Mouse (Mus musculus): ENCODE results near the gene Rph3al. TPM values are rescaled to one million over a fixed set of nuclear protein-coding genes. Genes with fewer than 3 reads are reported as not detected.
A peak's percentile ranks its signal among the peaks of the same experiment; 100 is the strongest.

Gene Rph3al
- polyA plus RNA-seq, 1 experiment from 2014 or later, result 1.1 TPM

GRCm38 (mm10) chr11:75919139-75919538, 19.1 kb downstream of the Rph3al start:
- ATAC-seq (ENCODE audit: low FRiP score), result no peak
- peak; percentile 59 for DNase-seq (ENCODE audit: low spot score, missing footprints)
- no peaks in the 10 kb centered on the region for H3K9me3 ChIP-seq (ENCODE audit: control insufficient read depth, low read length)
- whole genome bisulfite sequencing, result 92% methylated on average over 6 of the region's 6 CpGs
- no peaks in the 10 kb centered on the region for H3K36me3 ChIP-seq (ENCODE audit: control insufficient read depth, insufficient read depth, low read length)
- H3K27ac ChIP-seq (ENCODE audit: low read depth, low read length), result no peak overlapping the region
- H3K27me3 ChIP-seq (ENCODE audit: control insufficient read depth, insufficient read depth, low read length), result no peaks in the 10 kb centered on the region
- no peak overlapping the region for H3K4me2 ChIP-seq
- H3K4me3 ChIP-seq (ENCODE audit: low read depth, low read length), result no peak overlapping the region
- no peak overlapping the region for H3K9ac ChIP-seq (ENCODE audit: low read length)
- no peaks in the 10 kb centered on the region for H3K4me1 ChIP-seq (ENCODE audit: control insufficient read depth, insufficient read depth, low read length)

GRCm38 (mm10) chr11:75917340-75917739, 20.9 kb downstream of the Rph3al start:
- no peak overlapping the region for H3K4me2 ChIP-seq
- H3K9me3 ChIP-seq (ENCODE audit: control insufficient read depth, low read length), result no peaks in the 10 kb centered on the region
- no peak overlapping the region for H3K27ac ChIP-seq (ENCODE audit: low read depth, low read length)
- no peak overlapping the region for H3K9ac ChIP-seq (ENCODE audit: low read length)
- WGBS, result 87% methylated on average over 3 of the region's 3 CpGs
- H3K36me3 ChIP-seq (ENCODE audit: control insufficient read depth, insufficient read depth, low read length), result no peaks in the 10 kb centered on the region
- ATAC-seq (ENCODE audit: low FRiP score), result no peak
- no peak for DNase-seq (ENCODE audit: low spot score, missing footprints)
- no peaks in the 10 kb centered on the region for H3K4me1 ChIP-seq (ENCODE audit: control insufficient read depth, insufficient read depth, low read length)
- no peak overlapping the region for H3K4me3 ChIP-seq (ENCODE audit: low read depth, low read length)
- no peaks in the 10 kb centered on the region for H3K27me3 ChIP-seq (ENCODE audit: control insufficient read depth, insufficient read depth, low read length)

- ATAC-seq (ENCODE audit: low FRiP score), result no peak
- Histone ChIP-seq H3K27me3 (ENCODE audit: control insufficient read depth, insufficient read depth, low read length) (no peaks in the 10 kb centered on the region), H3K9me3 (ENCODE audit: control insufficient read depth, low read length) (no peaks in the 10 kb centered on the region), H3K27ac (ENCODE audit: low read depth, low read length) (no peak overlapping the region), H3K36me3 (ENCODE audit: control insufficient read depth, insufficient read depth, low read length) (no peaks in the 10 kb centered on the region), H3K4me3 (ENCODE audit: low read depth, low read length) (no peak overlapping the region), H3K9ac (ENCODE audit: low read length) (no peak overlapping the region), H3K4me2 (no peak overlapping the region), H3K4me1 (ENCODE audit: control insufficient read depth, insufficient read depth, low read length) (no peaks in the 10 kb centered on the region)
- peak; percentile 79 for DNase-seq (ENCODE audit: low spot score, missing footprints)
- 69% methylated on average over 3 of the region's 3 CpGs for WGBS
Observed at GRCm38 (mm10) chr11:75913953-75914352, 24.3 kb downstream of the Rph3al start.

GRCm38 (mm10) chr11:75912944-75913657, 25.1 kb downstream of the Rph3al start:
- 55% methylated on average over 10 of the region's 10 CpGs for WGBS

GRCm38 (mm10) chr11:75911962-75912361, 26.3 kb downstream of the Rph3al start:
- no peaks in the 10 kb centered on the region for H3K36me3 ChIP-seq (ENCODE audit: control insufficient read depth, insufficient read depth, low read length)
- no peak overlapping the region for H3K9ac ChIP-seq (ENCODE audit: low read length)
- ATAC-seq (ENCODE audit: low FRiP score), result no peak
- DNase-seq (ENCODE audit: low spot score, missing footprints), result peak; percentile 59
- 86% methylated on average over 1 of the region's 1 CpGs for WGBS
- no peaks in the 10 kb centered on the region for H3K4me1 ChIP-seq (ENCODE audit: control insufficient read depth, insufficient read depth, low read length)
- H3K9me3 ChIP-seq (ENCODE audit: control insufficient read depth, low read length), result no peaks in the 10 kb centered on the region
- H3K4me3 ChIP-seq (ENCODE audit: low read depth, low read length), result no peak overlapping the region
- no peak overlapping the region for H3K4me2 ChIP-seq
- H3K27ac ChIP-seq (ENCODE audit: low read depth, low read length), result no peak overlapping the region
- H3K27me3 ChIP-seq (ENCODE audit: control insufficient read depth, insufficient read depth, low read length), result no peaks in the 10 kb centered on the region

More at GRCm38 (mm10) chr11:75912944-75913657, 25.1 kb downstream of the Rph3al start:
- no peaks in the 10 kb centered on the region for H3K4me1 ChIP-seq (ENCODE audit: control insufficient read depth, insufficient read depth, low read length)
- H3K27me3 ChIP-seq (ENCODE audit: control insufficient read depth, insufficient read depth, low read length), result no peaks in the 10 kb centered on the region
- no peak overlapping the region for H3K27ac ChIP-seq (ENCODE audit: low read depth, low read length)
- H3K36me3 ChIP-seq (ENCODE audit: control insufficient read depth, insufficient read depth, low read length), result no peaks in the 10 kb centered on the region
- no peak overlapping the region for H3K4me2 ChIP-seq
- H3K9me3 ChIP-seq (ENCODE audit: control insufficient read depth, low read length), result no peaks in the 10 kb centered on the region
- no peak overlapping the region for H3K4me3 ChIP-seq (ENCODE audit: low read depth, low read length)
- no peak for ATAC-seq (ENCODE audit: low FRiP score)
- peak; percentile 95 for DNase-seq (ENCODE audit: low spot score, missing footprints)
- no peak overlapping the region for H3K9ac ChIP-seq (ENCODE audit: low read length)

GRCm38 (mm10) chr11:75909702-75910429, 28.4 kb downstream of the Rph3al start:
- H3K36me3 ChIP-seq (ENCODE audit: control insufficient read depth, insufficient read depth, low read length), result no peaks in the 10 kb centered on the region
- H3K9me3 ChIP-seq (ENCODE audit: control insufficient read depth, low read length), result no peaks in the 10 kb centered on the region
- no peak overlapping the region for H3K4me2 ChIP-seq
- H3K9ac ChIP-seq (ENCODE audit: low read length), result no peak overlapping the region
- H3K27me3 ChIP-seq (ENCODE audit: control insufficient read depth, insufficient read depth, low read length), result no peaks in the 10 kb centered on the region
- ATAC-seq (ENCODE audit: low FRiP score), result no peak
- H3K4me1 ChIP-seq (ENCODE audit: control insufficient read depth, insufficient read depth, low read length), result peaks cover 2% of the 10 kb centered on the region
- peak; percentile 49 for DNase-seq (ENCODE audit: low spot score, missing footprints)
- WGBS, result 83% methylated on average over 9 of the region's 9 CpGs
- no peak overlapping the region for H3K27ac ChIP-seq (ENCODE audit: low read depth, low read length)
- H3K4me3 ChIP-seq (ENCODE audit: low read depth, low read length), result no peak overlapping the region

- Histone ChIP-seq H3K9me3 (ENCODE audit: control insufficient read depth, low read length) (no peaks in the 10 kb centered on the region), H3K4me2 (no peak overlapping the region), H3K27ac (ENCODE audit: low read depth, low read length) (no peak overlapping the region), H3K4me1 (ENCODE audit: control insufficient read depth, insufficient read depth, low read length) (peaks cover 10% of the 10 kb centered on the region), H3K36me3 (ENCODE audit: control insufficient read depth, insufficient read depth, low read length) (no peaks in the 10 kb centered on the region), H3K27me3 (ENCODE audit: control insufficient read depth, insufficient read depth, low read length) (no peaks in the 10 kb centered on the region), H3K9ac (ENCODE audit: low read length) (no peak overlapping the region), H3K4me3 (ENCODE audit: low read depth, low read length) (no peak overlapping the region)
- DNase-seq (ENCODE audit: low spot score, missing footprints) (peak; percentile 66), ATAC-seq (ENCODE audit: low FRiP score) (no peak)
- WGBS, result 69% methylated on average over 4 of the region's 4 CpGs
Observed at GRCm38 (mm10) chr11:75907406-75907805, 30.8 kb downstream of the Rph3al start.

- 60% methylated on average over 12 of the region's 12 CpGs for WGBS
- Histone ChIP-seq H3K9me3 (ENCODE audit: control insufficient read depth, low read length) (no peaks in the 10 kb centered on the region), H3K36me3 (ENCODE audit: control insufficient read depth, insufficient read depth, low read length) (no peaks in the 10 kb centered on the region), H3K4me3 (ENCODE audit: low read depth, low read length) (no peak overlapping the region), H3K4me1 (ENCODE audit: control insufficient read depth, insufficient read depth, low read length) (peaks cover 10% of the 10 kb centered on the region), H3K4me2 (no peak overlapping the region), H3K27ac (ENCODE audit: low read depth, low read length) (no peak overlapping the region), H3K9ac (ENCODE audit: low read length) (no peak overlapping the region), H3K27me3 (ENCODE audit: control insufficient read depth, insufficient read depth, low read length) (no peaks in the 10 kb centered on the region)
- ATAC-seq (ENCODE audit: low FRiP score), result no peak
- peak; percentile 79 for DNase-seq (ENCODE audit: low spot score, missing footprints)
Observed at GRCm38 (mm10) chr11:75906556-75906955, 31.7 kb downstream of the Rph3al start.

GRCm38 (mm10) chr11:75904982-75905381, 33.2 kb downstream of the Rph3al start:
- no peak overlapping the region for H3K4me3 ChIP-seq (ENCODE audit: low read depth, low read length)
- DNase-seq (ENCODE audit: low spot score, missing footprints) (peak; percentile 57), ATAC-seq (ENCODE audit: low FRiP score) (no peak)
- H3K9me3 ChIP-seq (ENCODE audit: control insufficient read depth, low read length), result no peaks in the 10 kb centered on the region
- peaks cover 10% of the 10 kb centered on the region for H3K4me1 ChIP-seq (ENCODE audit: control insufficient read depth, insufficient read depth, low read length)
- no peaks in the 10 kb centered on the region for H3K36me3 ChIP-seq (ENCODE audit: control insufficient read depth, insufficient read depth, low read length)
- H3K4me2 ChIP-seq, result no peak overlapping the region
- H3K27me3 ChIP-seq (ENCODE audit: control insufficient read depth, insufficient read depth, low read length), result no peaks in the 10 kb centered on the region
- H3K27ac ChIP-seq (ENCODE audit: low read depth, low read length), result no peak overlapping the region
- no peak overlapping the region for H3K9ac ChIP-seq (ENCODE audit: low read length)
- WGBS, result 76% methylated on average over 6 of the region's 6 CpGs
